Mouse (Mus musculus): ENCODE measurements around the gene Zfp287.
"Not testable (repeated sequence)": the region's sequence is repeated elsewhere in the genome, so short reads cannot be mapped to it uniquely, and the experiment has no call there.

Zfp287 gene

GRCm38 (mm10) chr11:62731311-62732021 lies at the start of gene Zfp287:
Gene Zfp287 (minus strand): TSS chr11:62731905.
- peak; percentile 85 for DNase-seq (ENCODE audit: low spot score)

- no peak for DNase-seq (ENCODE audit: low spot score)
These were observed 44.8 kb upstream of the Zfp287 start for GRCm38 (mm10) chr11:62776510-62776909.

- DNase-seq (ENCODE audit: low spot score), result no peak
These were observed 29.2 kb upstream of the Zfp287 start for GRCm38 (mm10) chr11:62760755-62761457.

- DNase-seq (ENCODE audit: low spot score), result no peak
These were observed 26.8 kb upstream of the Zfp287 start for GRCm38 (mm10) chr11:62758491-62758890.

- no peak for DNase-seq (ENCODE audit: low spot score)
These were observed 26.2 kb upstream of the Zfp287 start for GRCm38 (mm10) chr11:62757906-62758305.

- no peak for DNase-seq (ENCODE audit: low spot score)
These were observed 25.4 kb upstream of the Zfp287 start for GRCm38 (mm10) chr11:62757143-62757507.

GRCm38 (mm10) chr11:62756456-62757142 lies 24.9 kb upstream of the Zfp287 start:
- peak; percentile 97 for DNase-seq (ENCODE audit: low spot score)

- no peak for DNase-seq (ENCODE audit: low spot score)
These were observed 21.1 kb upstream of the Zfp287 start, which contains the start of gene Gm10428 for GRCm38 (mm10) chr11:62752780-62753179. Gene Gm10428 (plus strand): TSS chr11:62753100.

- no peak for DNase-seq (ENCODE audit: low spot score)
These were observed 20.5 kb upstream of the Zfp287 start for GRCm38 (mm10) chr11:62752191-62752590.

- DNase-seq (ENCODE audit: low spot score), result not testable (repeated sequence)
These were observed 17.7 kb upstream of the Zfp287 start for GRCm38 (mm10) chr11:62749445-62749844.

- DNase-seq (ENCODE audit: low spot score), result no peak
These were observed 16.4 kb upstream of the Zfp287 start for GRCm38 (mm10) chr11:62748062-62748461.

GRCm38 (mm10) chr11:62747227-62747626 lies 15.5 kb upstream of the Zfp287 start:
- DNase-seq (ENCODE audit: low spot score), result no peak

- DNase-seq (ENCODE audit: low spot score), result peak; percentile 54
These were observed 14.4 kb upstream of the Zfp287 start for GRCm38 (mm10) chr11:62746001-62746533.

GRCm38 (mm10) chr11:62744103-62744502 lies 12.4 kb upstream of the Zfp287 start:
- peak; percentile 69 for DNase-seq (ENCODE audit: low spot score)

- no peak for DNase-seq (ENCODE audit: low spot score)
These were observed 10.7 kb upstream of the Zfp287 start for GRCm38 (mm10) chr11:62742261-62742957.

- no peak for DNase-seq (ENCODE audit: low spot score)
These were observed 9.5 kb upstream of the Zfp287 start for GRCm38 (mm10) chr11:62741186-62741585.

GRCm38 (mm10) chr11:62732665-62733064 lies 960 bp upstream of the Zfp287 start:
- no peak for DNase-seq (ENCODE audit: low spot score)

GRCm38 (mm10) chr11:62732022-62732387 lies 300 bp upstream of the Zfp287 start:
- no peak for DNase-seq (ENCODE audit: low spot score)

GRCm38 (mm10) chr11:62728276-62728675 lies 3.4 kb downstream of the Zfp287 start:
- DNase-seq (ENCODE audit: low spot score), result no peak

- no peak for DNase-seq (ENCODE audit: low spot score)
These were observed 21.0 kb downstream of the Zfp287 start for GRCm38 (mm10) chr11:62710657-62711056.

- no peak for DNase-seq (ENCODE audit: low spot score)
These were observed 23.5 kb downstream of the Zfp287 start for GRCm38 (mm10) chr11:62708252-62708651.

- DNase-seq (ENCODE audit: low spot score), result no peak
These were observed 25.6 kb downstream of the Zfp287 start for GRCm38 (mm10) chr11:62706141-62706540.
